Mouse (Mus musculus) kidney, postnatal 0 days (tissue): ENCODE measurements around the gene Clasp1. TPM values are rescaled to one million over a fixed set of nuclear protein-coding genes. Genes with fewer than 3 reads are reported as not detected.

Source experiments
- ATAC-seq: fragments of 200-750 bp; cut with Nextera tagmentation; replicated peaks from 2 replicates; pipeline ENCODE4 v1.8.0; 2017; ENCODE audit warnings: low read depth, moderate number of reproducible peaks, moderate TSS enrichment, moderate library complexity; ENCODE audit not compliant: low FRiP score
- DNase-seq: peaks from one replicate; pipeline ENCODE4 v3.0.0-alpha.2; 2016; ENCODE audit warnings: low spot score
- H3K27ac ChIP-seq: fragments of 300-500 bp; sonication (generic); 2 replicates; pipeline ENCODE4 v1.5.1; 2014; ENCODE audit warnings: mild to moderate bottlenecking
- H3K27me3 ChIP-seq: fragments of 300-500 bp; sonication (generic); 2 replicates; pipeline ENCODE4 v1.6.1; 2014; ENCODE audit warnings: low read length, mixed read lengths; ENCODE audit not compliant: insufficient read depth
- H3K36me3 ChIP-seq: fragments of 300-500 bp; sonication (generic); 2 replicates; pipeline ENCODE4 v1.6.1; 2014; ENCODE audit warnings: low read length, mixed read lengths; ENCODE audit not compliant: insufficient read depth
- H3K4me1 ChIP-seq: fragments of 300-500 bp; sonication (generic); replicated peaks from 2 replicates; pipeline ENCODE4 v1.6.1; 2014; ENCODE audit warnings: antibody characterized with exemption, low read length, mixed read lengths; ENCODE audit not compliant: insufficient read depth
- H3K4me2 ChIP-seq: fragments of 300-500 bp; sonication (generic); 2 replicates; pipeline ENCODE4 v1.6.1; 2014; ENCODE audit warnings: mild to moderate bottlenecking, low read length, moderate library complexity, mixed read lengths
- H3K4me3 ChIP-seq: fragments of 300-500 bp; sonication (generic); replicated peaks from 2 replicates; pipeline ENCODE4 v1.5.1; 2014; ENCODE audit warnings: low read depth, low read length
- H3K9ac ChIP-seq: fragments of 300-500 bp; sonication (generic); 2 replicates; pipeline ENCODE4 v1.6.1; 2014; ENCODE audit warnings: low read depth, low read length
- H3K9me3 ChIP-seq: fragments of 300-500 bp; sonication (generic); replicated peaks from 2 replicates; pipeline ENCODE4 v1.6.1; 2016; ENCODE audit warnings: low read length, inconsistent platforms, mixed read lengths
- CTCF ChIP-seq: IDR thresholded peaks from 2 replicates; pipeline ENCODE4 v1.5.1; 2016; ENCODE audit warnings: antibody characterized with exemption, low read depth, mild to moderate bottlenecking, moderate library complexity
- WGBS: fragments of 180-500 bp; shearing (Covaris S2); extraction: QIAGEN DNeasy Blood & Tissue Kit; methylation state at CpG from one replicate; pipeline ENCODE4 v1.1.7; 2014; 5-methylcytosine and 5-hydroxymethylcytosine counted together
- polyA plus RNA-seq: library from polyadenylated mRNA; unstranded; fragments of >200 nt; fragmentation: Nextera tagmentation; extraction: Ambion mirVana; gene quantifications from 2 replicates; pipeline ENCODE4 v1.2.1, GENCODE M21; 2015

The Clasp1 gene
- polyA plus RNA-seq, 1 experiment from 2014 or later, result 16.5 TPM

GRCm38 (mm10) chr1:118536021-118536420 lies 147.2 kb downstream of the Clasp1 start:
- Histone ChIP-seq H3K4me1 (no peaks in the 10 kb centered on the region), H3K36me3 (peaks cover 51% of the 10 kb centered on the region), H3K27ac (no peak overlapping the region), H3K4me2 (no peak overlapping the region), H3K9ac (no peak overlapping the region), H3K27me3 (no peaks in the 10 kb centered on the region), H3K9me3 (no peaks in the 10 kb centered on the region), H3K4me3 (no peak overlapping the region)
- WGBS, result 83% methylated on average over 15 of the region's 15 CpGs
- no peak for ATAC-seq
- no peak for TF ChIP-seq CTCF
- DNase-seq, result no peak

- WGBS, result 87% methylated on average over 6 of the region's 6 CpGs
- ATAC-seq, result no peak
- H3K4me2 ChIP-seq, result no peak overlapping the region
- H3K4me3 ChIP-seq, result no peak overlapping the region
- no peaks in the 10 kb centered on the region for H3K27me3 ChIP-seq
- no peaks in the 10 kb centered on the region for H3K9me3 ChIP-seq
- H3K27ac ChIP-seq, result no peak overlapping the region
- peaks cover 52% of the 10 kb centered on the region for H3K36me3 ChIP-seq
- no peak overlapping the region for H3K9ac ChIP-seq
- DNase-seq, result no peak
- no peaks in the 10 kb centered on the region for H3K4me1 ChIP-seq
- no peak for TF ChIP-seq CTCF
Observed at GRCm38 (mm10) chr1:118539046-118539445, 150.2 kb downstream of the Clasp1 start.

- 93% methylated on average over 7 of the region's 7 CpGs for WGBS
- TF ChIP-seq CTCF, result no peak
- Histone ChIP-seq H3K4me2 (no peak overlapping the region), H3K36me3 (peaks cover 52% of the 10 kb centered on the region), H3K4me3 (no peak overlapping the region), H3K27ac (no peak overlapping the region), H3K4me1 (no peaks in the 10 kb centered on the region), H3K27me3 (no peaks in the 10 kb centered on the region), H3K9ac (no peak overlapping the region), H3K9me3 (no peaks in the 10 kb centered on the region)
- ATAC-seq (no peak), DNase-seq (no peak)
Observed at GRCm38 (mm10) chr1:118542880-118543279, 154.0 kb downstream of the Clasp1 start.

DNA sequence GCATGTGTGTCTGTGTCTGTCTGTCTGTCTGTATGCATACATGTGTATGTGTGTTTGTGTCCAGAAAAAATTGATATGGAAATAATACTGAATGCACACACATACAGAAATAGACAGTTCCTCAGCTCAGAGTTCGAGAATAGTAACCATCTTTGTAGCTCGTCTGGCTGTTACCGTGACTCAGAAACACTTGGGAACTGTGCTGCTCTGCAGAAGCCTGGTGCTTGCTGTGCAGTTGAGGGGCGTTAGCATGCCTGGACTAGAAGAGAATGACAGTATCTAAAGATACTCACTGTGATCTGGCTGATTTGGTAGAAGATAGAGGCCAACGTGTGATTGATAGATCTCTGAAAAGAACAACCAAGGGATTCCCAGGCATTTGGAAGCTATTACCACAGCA lies 159.9 kb downstream of the Clasp1 start:
- Histone ChIP-seq H3K36me3 (peaks cover 57% of the 10 kb centered on the region), H3K9me3 (no peaks in the 10 kb centered on the region), H3K4me2 (no peak overlapping the region), H3K4me1 (no peaks in the 10 kb centered on the region), H3K27me3 (no peaks in the 10 kb centered on the region), H3K4me3 (no peak overlapping the region), H3K9ac (no peak overlapping the region), H3K27ac (no peak overlapping the region)
- WGBS, result 94% methylated on average over 5 of the region's 5 CpGs
- TF ChIP-seq CTCF, result no peak
- ATAC-seq (no peak), DNase-seq (no peak)

- no peak overlapping the region for H3K4me3 ChIP-seq
- ATAC-seq (no peak), DNase-seq (no peak)
- no peaks in the 10 kb centered on the region for H3K4me1 ChIP-seq
- no peak overlapping the region for H3K9ac ChIP-seq
- H3K27me3 ChIP-seq, result no peaks in the 10 kb centered on the region
- H3K4me2 ChIP-seq, result no peak overlapping the region
- no peaks in the 10 kb centered on the region for H3K9me3 ChIP-seq
- H3K36me3 ChIP-seq, result peaks cover 53% of the 10 kb centered on the region
- no peak for TF ChIP-seq CTCF
- WGBS, result 83% methylated on average over 5 of the region's 5 CpGs
- H3K27ac ChIP-seq, result no peak overlapping the region
Observed at GRCm38 (mm10) chr1:118551152-118551551, 162.3 kb downstream of the Clasp1 start.

- no peak for ATAC-seq
- no peak overlapping the region for H3K4me2 ChIP-seq
- H3K36me3 ChIP-seq, result peaks cover 55% of the 10 kb centered on the region
- 91% methylated on average over 4 of the region's 4 CpGs for WGBS
- TF ChIP-seq CTCF, result no peak
- H3K4me1 ChIP-seq, result no peaks in the 10 kb centered on the region
- H3K27me3 ChIP-seq, result no peaks in the 10 kb centered on the region
- no peak overlapping the region for H3K27ac ChIP-seq
- no peaks in the 10 kb centered on the region for H3K9me3 ChIP-seq
- no peak for DNase-seq
- H3K9ac ChIP-seq, result no peak overlapping the region
- no peak overlapping the region for H3K4me3 ChIP-seq
Observed at GRCm38 (mm10) chr1:118552071-118552470, 163.2 kb downstream of the Clasp1 start.

- H3K36me3 ChIP-seq, result peaks cover 54% of the 10 kb centered on the region
- DNase-seq (no peak), ATAC-seq (no peak)
- no peak for TF ChIP-seq CTCF
- no peaks in the 10 kb centered on the region for H3K4me1 ChIP-seq
- H3K4me3 ChIP-seq, result no peak overlapping the region
- no peak overlapping the region for H3K27ac ChIP-seq
- H3K27me3 ChIP-seq, result no peaks in the 10 kb centered on the region
- no peak overlapping the region for H3K4me2 ChIP-seq
- no peaks in the 10 kb centered on the region for H3K9me3 ChIP-seq
- H3K9ac ChIP-seq, result no peak overlapping the region
- WGBS, result 93% methylated on average over 2 of the region's 2 CpGs
Observed at GRCm38 (mm10) chr1:118553045-118553444, 164.2 kb downstream of the Clasp1 start.
